Mouse (Mus musculus) megakaryocyte progenitor cell, adult 5-6 weeks (primary cell): ENCODE data around the gene Kifc1. TPM values are rescaled to one million over a fixed set of nuclear protein-coding genes. Genes with fewer than 3 reads are reported as not detected.
A peak's percentile ranks its signal among the peaks of the same experiment; 100 is the strongest.

Experiments
- ATAC-seq: replicated peaks from 2 replicates; pipeline ENCODE4 v1.8.0; 2016; ENCODE audit warnings: mild to moderate bottlenecking, moderate TSS enrichment, inconsistent platforms; ENCODE audit not compliant: poor library complexity
- total RNA-seq, 2 experiments: library from RNA; stranded (forward) in 1 of 2; stranded (reverse) in 1 of 2; fragments of 157-497, 149-512 nt in 1 of 2; fragments of 200-1000 nt in 1 of 2; gene quantifications; 2 replicates each; pipeline versions ENCODE4 v1.2.3 to v1.2.4; 2015 to 2017

Gene Kifc1
- total RNA-seq, 2 experiments from 2014 or later = 6.6 to 30.3 TPM

GRCm38 (mm10) chr17:33865330-33866030 is 25.0 kb downstream of the Kifc1 start:
- peak; percentile 100 for ATAC-seq

- no peak for ATAC-seq
Observed at GRCm38 (mm10) chr17:33857816-33858215, 32.6 kb downstream of the Kifc1 start.

GRCm38 (mm10) chr17:33851331-33851730 is 39.1 kb downstream of the Kifc1 start:
- no peak for ATAC-seq

GRCm38 (mm10) chr17:33848139-33848538 is 42.3 kb downstream of the Kifc1 start:
- no peak for ATAC-seq

- no peak for ATAC-seq
Observed at GRCm38 (mm10) chr17:33844196-33844595, 46.3 kb downstream of the Kifc1 start.

GRCm38 (mm10) chr17:33842966-33843795 is 47.3 kb downstream of the Kifc1 start, which contains the start of gene Cd320:
Gene Cd320, plus strand, starts transcription at chr17:33843091.
- peak; percentile 88 for ATAC-seq

- ATAC-seq = no peak
Observed at GRCm38 (mm10) chr17:33829561-33829960, 60.9 kb downstream of the Kifc1 start.

GRCm38 (mm10) chr17:33828892-33829291 is 61.6 kb downstream of the Kifc1 start:
- ATAC-seq = no peak

GRCm38 (mm10) chr17:33826850-33827249 is 63.6 kb downstream of the Kifc1 start:
- ATAC-seq = peak; percentile 66

Other genes with a start within 250 kb of the Kifc1 start
- 496 and 582 TPM in 2 replicates for gene Hnrnpm, start 203.8 kb downstream of the Kifc1 start, total RNA-seq (2015)
- 298 and 344 TPM in 2 replicates for gene Hnrnpm, start 203.8 kb downstream of the Kifc1 start, total RNA-seq (2017)
- gene March2, start 172.0 kb downstream of the Kifc1 start, total RNA-seq (2015) = 36.3 and 38.8 TPM in 2 replicates
- gene March2, start 172.0 kb downstream of the Kifc1 start, total RNA-seq (2017) = 22.8 and 31.4 TPM in 2 replicates
- gene Rab11b, start 130.1 kb downstream of the Kifc1 start, total RNA-seq (2015) = 75.7 and 89.0 TPM in 2 replicates
- gene Rab11b, start 130.1 kb downstream of the Kifc1 start, total RNA-seq (2017) = 24.4 and 30.6 TPM in 2 replicates
- gene Angptl4, start 108.8 kb downstream of the Kifc1 start, total RNA-seq (2015) = 7.3 and 9.2 TPM in 2 replicates
- 8.4 and 9.7 TPM in 2 replicates for gene Angptl4, start 108.8 kb downstream of the Kifc1 start, total RNA-seq (2017)
- 9.6 and 12.7 TPM in 2 replicates for gene Kank3, start 80.1 kb downstream of the Kifc1 start, total RNA-seq (2015)
- 5.7 and 9.7 TPM in 2 replicates for gene Kank3, start 80.1 kb downstream of the Kifc1 start, total RNA-seq (2017)
- gene Rps28, start 66.1 kb downstream of the Kifc1 start, total RNA-seq (2015) = 1,132 and 1,209 TPM in 2 replicates
- 2,303 and 3,173 TPM in 2 replicates for gene Rps28, start 66.1 kb downstream of the Kifc1 start, total RNA-seq (2017)
- 161 and 174 TPM in 2 replicates for gene Ndufa7, start 66.1 kb downstream of the Kifc1 start, total RNA-seq (2015)
- 122 and 151 TPM in 2 replicates for gene Ndufa7, start 66.1 kb downstream of the Kifc1 start, total RNA-seq (2017)
- gene Cd320, start 47.6 kb downstream of the Kifc1 start, total RNA-seq (2015) = 31.3 and 37.7 TPM in 2 replicates
- gene Cd320, start 47.6 kb downstream of the Kifc1 start, total RNA-seq (2017) = 18.8 and 31.9 TPM in 2 replicates
- 2.2 TPM in 1 of 2 replicates, not detected in the other for gene Gm7029, start 16.8 kb downstream of the Kifc1 start, total RNA-seq (2015)
- not detected in 2 replicates for gene Gm7029, start 16.8 kb downstream of the Kifc1 start, total RNA-seq (2017)
- 0.17 and 0.37 TPM in 2 replicates for gene Platr17, start 14.5 kb upstream of the Kifc1 start, total RNA-seq (2015)
- gene Platr17, start 14.5 kb upstream of the Kifc1 start, total RNA-seq (2017) = 0.29 and 1.4 TPM in 2 replicates
- gene Daxx, start 18.8 kb upstream of the Kifc1 start, total RNA-seq (2015) = 35.7 and 44.5 TPM in 2 replicates
- gene Daxx, start 18.8 kb upstream of the Kifc1 start, total RNA-seq (2017) = 28.7 and 32.1 TPM in 2 replicates
- 51.0 and 56.8 TPM in 2 replicates for gene Tapbp, start 25.2 kb upstream of the Kifc1 start, total RNA-seq (2015)
- gene Tapbp, start 25.2 kb upstream of the Kifc1 start, total RNA-seq (2017) = 47.6 and 48.0 TPM in 2 replicates
- 10.0 and 11.5 TPM in 2 replicates for gene Zbtb22, start 25.2 kb upstream of the Kifc1 start, total RNA-seq (2015)
- 13.3 and 19.2 TPM in 2 replicates for gene Zbtb22, start 25.2 kb upstream of the Kifc1 start, total RNA-seq (2017)
- gene Rgl2, start 38.9 kb upstream of the Kifc1 start, total RNA-seq (2015) = 20.3 and 22.7 TPM in 2 replicates
- 37.9 and 47.9 TPM in 2 replicates for gene Rgl2, start 38.9 kb upstream of the Kifc1 start, total RNA-seq (2017)
- 124 and 132 TPM in 2 replicates for gene Pfdn6, start 49.7 kb upstream of the Kifc1 start, total RNA-seq (2015)
- 144 and 218 TPM in 2 replicates for gene Pfdn6, start 49.7 kb upstream of the Kifc1 start, total RNA-seq (2017)
- gene Wdr46, start 50.0 kb upstream of the Kifc1 start, total RNA-seq (2015) = 43.7 and 53.1 TPM in 2 replicates
- gene Wdr46, start 50.0 kb upstream of the Kifc1 start, total RNA-seq (2017) = 64.4 and 65.4 TPM in 2 replicates
- 1.1 and 2.7 TPM in 2 replicates for gene B3galt4, start 60.8 kb upstream of the Kifc1 start, total RNA-seq (2015)
- gene B3galt4, start 60.8 kb upstream of the Kifc1 start, total RNA-seq (2017) = 5.8 and 7.6 TPM in 2 replicates
- 16.6 and 19.1 TPM in 2 replicates for gene Vps52, start 65.2 kb upstream of the Kifc1 start, total RNA-seq (2015)
- gene Vps52, start 65.2 kb upstream of the Kifc1 start, total RNA-seq (2017) = 13.7 and 15.7 TPM in 2 replicates
- gene Rps18, start 65.3 kb upstream of the Kifc1 start, total RNA-seq (2015) = 3,964 and 4,103 TPM in 2 replicates
- gene Rps18, start 65.3 kb upstream of the Kifc1 start, total RNA-seq (2017) = 1,202 and 1,622 TPM in 2 replicates
- gene H2-K1, start 109.7 kb upstream of the Kifc1 start, total RNA-seq (2015) = 914 and 1,011 TPM in 2 replicates
- gene H2-K1, start 109.7 kb upstream of the Kifc1 start, total RNA-seq (2017) = 697 and 748 TPM in 2 replicates
- gene Ring1, start 134.0 kb upstream of the Kifc1 start, total RNA-seq (2015) = 8.1 and 9.6 TPM in 2 replicates
- gene Ring1, start 134.0 kb upstream of the Kifc1 start, total RNA-seq (2017) = 9.8 and 12.7 TPM in 2 replicates
- 61.7 and 65.6 TPM in 2 replicates for gene H2-Ke6, start 137.4 kb upstream of the Kifc1 start, total RNA-seq (2015)
- gene H2-Ke6, start 137.4 kb upstream of the Kifc1 start, total RNA-seq (2017) = 36.6 and 46.5 TPM in 2 replicates
- 6.2 and 9.5 TPM in 2 replicates for gene Slc39a7, start 141.0 kb upstream of the Kifc1 start, total RNA-seq (2015)
- gene Slc39a7, start 141.0 kb upstream of the Kifc1 start, total RNA-seq (2017) = 101 and 107 TPM in 2 replicates
- gene Rxrb, start 141.2 kb upstream of the Kifc1 start, total RNA-seq (2015) = 22.1 and 22.2 TPM in 2 replicates
- gene Rxrb, start 141.2 kb upstream of the Kifc1 start, total RNA-seq (2017) = 34.2 and 42.6 TPM in 2 replicates
- 0.83 and 0.94 TPM in 2 replicates for gene Col11a2, start 148.8 kb upstream of the Kifc1 start, total RNA-seq (2015)
- 1.9 and 3.1 TPM in 2 replicates for gene Col11a2, start 148.8 kb upstream of the Kifc1 start, total RNA-seq (2017)
- 7.7 and 9.6 TPM in 2 replicates for gene H2-Oa, start 201.7 kb upstream of the Kifc1 start, total RNA-seq (2015)
- 2.7 TPM in 2 replicates for gene H2-Oa, start 201.7 kb upstream of the Kifc1 start, total RNA-seq (2017)
- 72.0 and 74.5 TPM in 2 replicates for gene H2-DMa, start 228.9 kb upstream of the Kifc1 start, total RNA-seq (2015)
- gene H2-DMa, start 228.9 kb upstream of the Kifc1 start, total RNA-seq (2017) = 56.5 and 61.1 TPM in 2 replicates
- 269 and 306 TPM in 2 replicates for gene Brd2, start 232.0 kb upstream of the Kifc1 start, total RNA-seq (2015)
- 260 and 284 TPM in 2 replicates for gene Brd2, start 232.0 kb upstream of the Kifc1 start, total RNA-seq (2017)